Mouse (Mus musculus) embryo, embryonic 9.5 days (tissue): Measurements from ENCODE around the gene Ube2r2.
A peak's percentile ranks its signal among the peaks of the same experiment; 100 is the strongest.

Experiments used
- DNase-seq: peaks from one replicate; pipeline ENCODE4 v3.0.0-alpha.2; 2017; ENCODE audit errors: extremely low spot score

The Ube2r2 gene

GRCm38 (mm10) chr4:41135711-41136453 is at the start of gene Ube2r2:
Gene Ube2r2, plus strand, starts transcription at chr4:41135743.
- DNase-seq: peak; percentile 83

- no peak for DNase-seq
Measured at GRCm38 (mm10) chr4:41086947-41087346, 48.6 kb upstream of the Ube2r2 start.

DNA sequence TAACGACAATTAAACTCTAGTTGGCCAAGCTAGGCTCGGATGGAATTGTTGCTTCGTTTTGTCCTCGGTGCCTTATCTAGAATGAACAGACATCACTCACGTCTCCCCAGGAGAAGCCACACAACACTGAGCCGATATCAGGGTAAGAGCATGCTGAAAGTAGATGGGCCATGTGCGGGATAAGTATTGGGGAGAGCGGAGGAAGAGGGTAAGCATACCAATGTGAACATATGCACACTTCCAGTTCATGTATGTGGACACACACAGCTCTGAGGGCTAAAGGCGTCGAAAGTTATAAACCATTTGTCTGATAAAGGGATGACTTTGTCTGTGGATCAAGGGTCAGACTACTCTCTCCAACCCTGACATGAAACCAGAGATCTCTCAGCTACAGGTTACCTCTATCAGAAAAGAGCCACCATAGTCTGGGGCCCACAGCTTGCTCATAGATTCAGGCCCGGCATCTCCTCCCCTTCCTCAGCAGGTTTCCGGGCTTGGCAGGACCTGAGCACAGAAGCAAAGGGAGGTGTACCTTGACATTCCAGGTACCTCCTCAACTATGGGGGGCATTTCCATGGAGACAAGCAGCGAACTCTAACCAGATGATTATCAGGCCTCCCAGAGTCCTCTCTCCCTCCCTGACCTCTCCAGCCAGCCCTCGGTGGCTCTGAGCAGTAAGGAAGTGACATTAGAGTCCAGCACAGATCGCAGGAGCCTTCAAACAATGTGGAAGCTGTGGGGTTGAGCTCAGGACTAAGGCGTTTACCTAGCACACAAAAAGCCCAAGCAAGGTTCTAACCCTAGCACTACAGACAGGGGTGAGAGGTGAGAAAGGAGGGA is 47.9 kb upstream of the Ube2r2 start:
- DNase-seq: no peak

DNA sequence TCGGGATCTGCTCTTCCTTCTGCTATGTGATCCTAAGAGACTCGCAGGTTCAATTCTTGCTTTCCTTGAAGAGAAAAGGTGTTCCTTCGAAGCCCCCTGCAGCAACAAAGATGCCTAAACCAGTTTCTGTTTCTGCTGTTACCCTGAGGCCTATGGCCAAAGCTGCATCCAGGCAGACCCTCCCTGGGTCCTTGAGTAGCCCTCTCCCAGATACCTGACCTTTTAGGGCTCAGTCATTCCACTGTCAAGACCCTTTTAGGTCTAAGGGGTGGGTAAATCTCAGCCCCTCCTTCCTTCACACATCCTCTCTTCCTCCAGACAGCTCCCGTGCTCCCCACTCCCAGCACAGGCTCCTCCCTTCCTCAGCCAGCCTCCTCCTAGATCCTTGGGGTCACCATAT is 46.4 kb upstream of the Ube2r2 start:
- DNase-seq: no peak

GRCm38 (mm10) chr4:41089705-41090104 is 45.8 kb upstream of the Ube2r2 start:
- no peak for DNase-seq

DNA sequence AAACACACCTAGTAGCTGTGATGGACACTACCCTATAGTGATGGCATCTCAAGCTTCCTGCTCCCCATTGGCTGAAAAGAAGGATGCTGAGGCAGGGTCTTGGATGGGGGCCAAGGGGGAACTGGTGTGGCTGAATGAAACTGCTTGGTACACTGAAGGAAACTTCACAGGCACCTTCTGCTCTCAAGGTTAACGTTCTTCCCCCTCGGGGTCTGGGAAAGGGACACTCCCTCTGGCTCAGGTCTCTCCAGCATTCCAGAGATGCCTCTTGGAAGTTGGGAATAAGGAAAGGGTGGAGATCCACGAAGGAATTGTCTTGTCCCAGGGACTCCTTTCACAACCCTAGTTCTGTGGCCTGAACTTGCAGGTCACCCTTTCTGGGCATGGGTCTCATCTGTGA is 44.2 kb upstream of the Ube2r2 start:
- DNase-seq: no peak

GRCm38 (mm10) chr4:41092958-41093357 is 42.6 kb upstream of the Ube2r2 start:
- DNase-seq: no peak

- DNase-seq: no peak
Measured at GRCm38 (mm10) chr4:41094361-41094760, 41.2 kb upstream of the Ube2r2 start.

DNA sequence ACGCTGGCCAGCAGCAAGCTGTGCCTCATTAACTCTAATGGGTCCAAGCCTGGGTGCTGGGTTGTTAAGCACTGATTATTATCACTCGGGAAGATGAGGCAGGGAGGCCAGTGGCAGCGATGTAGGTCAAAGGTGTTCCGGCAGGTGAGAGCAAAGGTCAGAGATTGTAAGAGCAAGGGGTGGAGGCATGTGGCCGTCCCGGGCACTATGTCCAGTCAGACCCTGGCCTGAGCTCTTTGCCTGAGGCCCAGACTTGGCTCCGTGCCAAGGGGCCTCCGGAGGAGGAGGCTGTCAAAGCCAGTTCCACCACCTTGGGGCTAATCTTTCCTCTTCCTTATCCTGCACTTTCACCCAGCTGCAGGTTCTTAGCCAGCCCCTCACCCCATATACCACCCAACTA is 39.4 kb upstream of the Ube2r2 start:
- no peak for DNase-seq

DNA sequence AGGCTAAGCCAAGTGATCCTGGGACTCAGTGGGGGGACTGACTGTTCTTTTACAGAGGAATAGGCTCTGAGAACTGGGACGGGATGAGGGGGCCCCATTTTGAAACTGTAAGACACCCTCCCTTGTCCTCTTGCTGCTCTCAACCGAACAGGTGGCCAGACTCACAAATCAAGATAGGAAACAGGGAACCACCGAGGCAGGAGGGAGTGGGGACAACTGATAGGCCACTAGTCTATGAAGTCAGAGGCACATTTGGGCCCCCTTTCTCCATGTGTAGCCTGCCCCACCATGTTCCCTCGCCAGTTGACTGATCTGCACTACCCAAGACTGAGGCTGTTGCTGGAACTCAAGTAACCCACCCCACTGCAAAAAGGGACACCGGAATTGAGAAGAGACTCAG is 38.7 kb upstream of the Ube2r2 start:
- no peak for DNase-seq

GRCm38 (mm10) chr4:41097381-41097780 is 38.2 kb upstream of the Ube2r2 start:
- DNase-seq: no peak

DNA sequence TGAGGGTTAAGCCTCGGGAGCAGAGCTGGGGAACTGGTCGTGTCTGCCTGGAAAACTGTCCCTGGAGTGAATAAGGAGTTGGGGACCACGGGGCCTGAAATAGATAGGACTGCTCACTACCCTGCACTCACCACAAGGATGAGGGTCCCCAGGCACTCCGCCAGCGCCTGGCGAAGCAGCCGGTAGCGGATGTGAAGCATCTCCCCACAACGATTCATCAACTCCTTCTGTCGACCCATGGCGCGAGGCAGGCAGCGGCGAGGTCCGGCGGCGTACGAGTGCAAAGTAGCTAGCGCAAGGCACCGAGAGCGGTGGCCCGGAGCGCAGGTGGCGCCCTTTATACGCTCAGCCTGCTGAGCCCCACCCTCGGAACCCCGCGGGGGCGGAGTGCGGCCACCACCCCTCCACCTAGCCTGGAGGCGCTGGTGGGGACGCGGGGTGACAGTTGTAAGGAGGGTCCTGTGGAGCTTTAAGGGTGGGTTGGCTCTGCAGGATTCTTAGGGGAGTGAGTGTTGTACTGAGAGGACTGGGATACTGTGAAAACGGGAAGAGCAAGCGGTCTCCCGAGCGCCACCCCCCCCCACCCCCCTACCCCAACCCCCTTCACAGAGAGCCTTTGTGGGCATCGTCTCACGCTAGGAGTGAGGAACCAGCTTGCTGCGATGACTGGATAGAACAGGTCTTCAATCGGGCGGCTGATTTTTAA is 37.5 kb upstream of the Ube2r2 start, which contains the start of gene Aqp3:
Gene Aqp3, minus strand, starts transcription at position 313 of the 706 bp plus-strand sequence.
- peak; percentile 49 for DNase-seq

DNA sequence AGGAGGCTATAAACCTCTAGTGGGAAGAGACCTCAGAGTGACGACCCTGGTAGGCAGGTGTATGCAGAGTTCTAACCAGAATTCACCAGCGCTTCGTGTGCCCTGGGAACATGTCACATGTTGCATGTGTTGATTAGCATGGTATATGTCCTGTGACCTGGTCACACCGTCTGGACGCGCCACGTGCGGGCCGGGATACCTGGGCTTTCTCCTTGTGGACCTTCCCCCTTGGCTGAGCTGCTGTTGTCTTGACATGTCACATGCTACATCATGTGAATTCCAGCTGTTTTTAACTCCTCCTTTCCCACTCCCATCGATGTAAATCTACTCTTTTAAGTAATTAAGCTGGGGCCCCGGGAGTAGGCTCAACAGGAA is 37.0 kb upstream of the Ube2r2 start:
- peak; percentile 19 for DNase-seq

- DNase-seq: no peak
Measured at GRCm38 (mm10) chr4:41100986-41101385, 34.6 kb upstream of the Ube2r2 start.

GRCm38 (mm10) chr4:41102901-41103300 is 32.6 kb upstream of the Ube2r2 start:
- DNase-seq: no peak

DNA sequence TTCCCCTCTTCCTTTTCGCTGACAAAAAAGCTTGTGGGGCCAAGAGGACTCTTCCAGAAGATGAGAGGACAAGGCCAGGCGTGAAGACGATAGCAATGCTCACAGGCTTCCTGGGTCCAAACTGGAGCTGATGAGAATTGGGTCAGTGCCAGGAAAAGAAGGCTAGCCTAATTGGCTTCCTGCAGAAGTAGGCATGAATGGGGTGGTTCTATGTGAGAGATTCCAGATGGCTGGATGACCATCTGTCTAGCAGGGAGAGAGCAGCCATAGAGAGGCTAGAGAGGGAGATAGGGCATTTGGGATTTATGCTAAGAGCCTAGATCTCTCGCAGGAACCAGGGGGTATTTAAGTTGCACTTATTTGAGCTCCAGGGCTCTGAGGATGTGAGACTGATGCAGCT is 28.1 kb upstream of the Ube2r2 start:
- DNase-seq: no peak

- no peak for DNase-seq
Measured at GRCm38 (mm10) chr4:41108717-41109425, 26.7 kb upstream of the Ube2r2 start.

DNA sequence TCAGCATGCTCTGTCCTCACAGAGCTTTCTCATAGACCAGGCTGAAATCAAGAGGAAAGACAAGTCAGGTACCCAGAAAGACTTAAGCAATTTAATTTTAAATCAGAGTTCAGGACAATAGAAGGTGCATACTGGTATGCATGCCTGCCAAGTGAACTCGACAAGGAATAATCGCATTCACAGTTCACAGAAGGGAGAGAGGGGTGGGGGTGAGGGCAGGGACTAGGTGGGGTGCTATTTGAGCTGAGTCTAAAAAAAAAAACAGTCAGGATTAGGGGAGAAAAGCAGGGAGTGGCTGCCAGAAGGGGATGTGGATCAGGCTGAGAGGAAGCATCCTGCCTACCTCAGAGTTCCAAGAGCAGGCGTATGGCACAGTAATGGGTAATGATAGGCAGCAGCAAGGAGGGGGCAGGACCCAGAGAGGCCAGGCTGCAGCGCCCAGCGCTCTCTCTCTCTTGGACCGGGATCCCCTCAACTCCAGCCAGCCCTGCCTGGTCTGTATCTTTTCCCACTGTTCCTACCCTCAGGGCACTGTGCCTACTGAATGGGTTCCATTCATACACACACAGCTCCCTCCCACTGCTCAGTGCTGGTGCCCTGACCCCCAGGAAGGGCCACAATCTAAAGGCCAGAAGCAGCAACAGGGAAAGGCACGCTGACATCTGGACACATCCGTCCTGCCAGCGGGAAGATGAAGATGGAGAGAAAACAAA is 21.0 kb upstream of the Ube2r2 start:
- no peak for DNase-seq

DNA sequence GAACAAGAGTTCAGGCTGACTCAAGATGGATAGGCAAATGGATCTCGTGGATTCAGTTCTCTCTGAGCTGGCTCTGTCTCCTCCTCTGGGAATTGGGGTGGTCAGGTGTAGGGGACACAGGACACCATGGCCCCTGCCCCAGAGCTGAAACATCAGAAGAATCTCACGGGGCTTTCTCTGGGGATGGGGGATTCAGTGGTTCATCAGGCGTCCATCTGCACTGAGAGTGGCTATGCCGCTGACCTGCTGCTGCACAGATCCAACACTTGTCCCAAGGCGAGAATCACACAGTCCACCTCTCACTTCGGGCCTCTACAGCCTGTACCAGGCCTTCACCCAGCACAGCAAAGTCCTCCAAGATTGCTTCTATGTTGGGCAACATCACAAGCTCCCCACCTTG is 20.5 kb upstream of the Ube2r2 start:
- no peak for DNase-seq

- no peak for DNase-seq
Measured at GRCm38 (mm10) chr4:41115793-41116192, 19.8 kb upstream of the Ube2r2 start.

DNA sequence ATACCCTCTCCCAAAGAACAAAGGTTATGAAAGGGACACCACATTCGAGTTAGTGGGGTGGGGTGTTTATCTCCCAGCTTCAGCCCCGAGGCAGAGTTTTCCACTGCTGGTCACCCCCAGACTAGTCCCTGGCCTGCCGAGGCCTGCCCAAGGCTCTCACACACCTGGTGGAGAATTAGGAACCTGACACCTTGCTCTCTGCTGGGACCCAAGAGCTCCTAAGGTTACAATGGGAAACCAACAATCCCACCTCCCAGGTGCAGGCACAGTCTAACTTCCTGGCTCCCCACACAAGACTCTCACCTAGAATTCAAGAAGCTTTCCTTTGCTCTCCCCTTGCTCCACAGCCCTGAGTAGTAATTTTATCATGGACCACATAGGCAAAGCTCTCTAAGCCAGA is 18.7 kb upstream of the Ube2r2 start:
- DNase-seq: no peak
